Mouse (Mus musculus) cerebellum, adult 9-11 months (tissue): ENCODE measurements around the gene Ptbp1.

Experiments used
- DNase-seq: peaks from one replicate; pipeline ENCODE4 v3.0.0; 2022

Gene Ptbp1

GRCm38 (mm10) chr10:79834769-79835398 lies 19.3 kb upstream of the Ptbp1 start:
- DNase-seq: peak; percentile 68

GRCm38 (mm10) chr10:79836918-79837317 lies 17.3 kb upstream of the Ptbp1 start:
- no peak for DNase-seq

GRCm38 (mm10) chr10:79838151-79838550 lies 16.1 kb upstream of the Ptbp1 start:
- DNase-seq: no peak

- DNase-seq: no peak
Observed at GRCm38 (mm10) chr10:79840091-79840490, 14.1 kb upstream of the Ptbp1 start.

- DNase-seq: peak; percentile 77
Observed at GRCm38 (mm10) chr10:79840644-79841551, 13.3 kb upstream of the Ptbp1 start.

- no peak for DNase-seq
Observed at GRCm38 (mm10) chr10:79842322-79842721, 11.9 kb upstream of the Ptbp1 start.

- peak; percentile 19 for DNase-seq
Observed at GRCm38 (mm10) chr10:79843476-79843875, 10.8 kb upstream of the Ptbp1 start.

GRCm38 (mm10) chr10:79846553-79846952 lies 7.7 kb upstream of the Ptbp1 start:
- DNase-seq: no peak

- DNase-seq: no peak
Observed at GRCm38 (mm10) chr10:79849941-79850628, 4.1 kb upstream of the Ptbp1 start.

- peak; percentile 46 for DNase-seq
Observed at GRCm38 (mm10) chr10:79851653-79852052, 2.6 kb upstream of the Ptbp1 start.

GRCm38 (mm10) chr10:79852107-79852789 lies 2.0 kb upstream of the Ptbp1 start:
- peak; percentile 64 for DNase-seq

- no peak for DNase-seq
Observed at GRCm38 (mm10) chr10:79852827-79853226, 1.4 kb upstream of the Ptbp1 start.

- peak; percentile 89 for DNase-seq
Observed at GRCm38 (mm10) chr10:79853392-79853791, 835 bp upstream of the Ptbp1 start.

- peak; percentile 81 for DNase-seq
Observed at GRCm38 (mm10) chr10:79854801-79855541, 744 bp downstream of the Ptbp1 start.

- DNase-seq: peak; percentile 79
Observed at GRCm38 (mm10) chr10:79855558-79856184, 1.4 kb downstream of the Ptbp1 start.

GRCm38 (mm10) chr10:79856280-79856679 lies 2.1 kb downstream of the Ptbp1 start:
- peak; percentile 57 for DNase-seq

GRCm38 (mm10) chr10:79856704-79857451 lies 2.7 kb downstream of the Ptbp1 start:
- DNase-seq: peak; percentile 31

- DNase-seq: peak; percentile 72
Observed at GRCm38 (mm10) chr10:79857452-79857811, 3.2 kb downstream of the Ptbp1 start.

GRCm38 (mm10) chr10:79857894-79858293 lies 3.7 kb downstream of the Ptbp1 start:
- DNase-seq: no peak

- DNase-seq: peak; percentile 78
Observed at GRCm38 (mm10) chr10:79858416-79859074, 4.3 kb downstream of the Ptbp1 start.
